Mouse (Mus musculus) lung, embryonic 16.5 days (tissue): ENCODE data around the gene Rsg1. TPM values are rescaled to one million over a fixed set of nuclear protein-coding genes. Genes with fewer than 3 reads are reported as not detected.

Experiments
- ATAC-seq: fragments of 200-750 bp; cut with Nextera tagmentation; 2 replicates; pipeline ENCODE4 v1.8.0; 2017; ENCODE audit warnings: low read depth, mild to moderate bottlenecking, moderate library complexity
- H3K27ac ChIP-seq: fragments of 300-500 bp; sonication (generic); 2 replicates; pipeline ENCODE4 v1.5.1; 2014; ENCODE audit warnings: mild to moderate bottlenecking, control low read depth, low read length
- H3K27me3 ChIP-seq: fragments of 300-500 bp; sonication (generic); 2 replicates; pipeline ENCODE4 v1.6.1; 2014; ENCODE audit warnings: low read depth, low read length, mixed read lengths; ENCODE audit not compliant: control insufficient read depth, insufficient read depth
- H3K36me3 ChIP-seq: fragments of 300-500 bp; sonication (generic); 2 replicates; pipeline ENCODE4 v1.6.1; 2014; ENCODE audit warnings: low read length; ENCODE audit not compliant: control insufficient read depth, insufficient read depth
- H3K4me1 ChIP-seq: fragments of 300-500 bp; sonication (generic); replicated peaks from 2 replicates; pipeline ENCODE4 v1.6.1; 2014; ENCODE audit warnings: low read length, mixed read lengths; ENCODE audit not compliant: control insufficient read depth, insufficient read depth
- H3K4me2 ChIP-seq: fragments of 300-500 bp; sonication (generic); 2 replicates; pipeline ENCODE4 v1.6.1; 2014; ENCODE audit warnings: low read depth, low read length, control low read depth
- H3K4me3 ChIP-seq: fragments of 300-500 bp; sonication (generic); 2 replicates; pipeline ENCODE4 v1.5.1; 2014; ENCODE audit warnings: mild to moderate bottlenecking, low read length, control low read depth
- H3K9ac ChIP-seq: fragments of 300-500 bp; sonication (generic); 2 replicates; pipeline ENCODE4 v1.6.1; 2014; ENCODE audit warnings: low read length, control low read depth
- H3K9me3 ChIP-seq: fragments of 300-500 bp; sonication (generic); 2 replicates; pipeline ENCODE4 v1.6.1; 2016; ENCODE audit warnings: low read length; ENCODE audit not compliant: control insufficient read depth
- WGBS: fragments of 180-500 bp; shearing (Covaris S2); extraction: QIAGEN DNeasy Blood & Tissue Kit; methylation state at CpG from one replicate; pipeline ENCODE4 v1.1.7; 2014; 5-methylcytosine and 5-hydroxymethylcytosine counted together
- polyA plus RNA-seq: library from polyadenylated mRNA; unstranded; fragments of >200 nt; fragmentation: Nextera tagmentation; extraction: Ambion mirVana; gene quantifications from 2 replicates; pipeline ENCODE4 v1.2.1, GENCODE M21; 2015

Gene Rsg1
- polyA plus RNA-seq, 1 experiment from 2014 or later = 7.0 TPM

DNA sequence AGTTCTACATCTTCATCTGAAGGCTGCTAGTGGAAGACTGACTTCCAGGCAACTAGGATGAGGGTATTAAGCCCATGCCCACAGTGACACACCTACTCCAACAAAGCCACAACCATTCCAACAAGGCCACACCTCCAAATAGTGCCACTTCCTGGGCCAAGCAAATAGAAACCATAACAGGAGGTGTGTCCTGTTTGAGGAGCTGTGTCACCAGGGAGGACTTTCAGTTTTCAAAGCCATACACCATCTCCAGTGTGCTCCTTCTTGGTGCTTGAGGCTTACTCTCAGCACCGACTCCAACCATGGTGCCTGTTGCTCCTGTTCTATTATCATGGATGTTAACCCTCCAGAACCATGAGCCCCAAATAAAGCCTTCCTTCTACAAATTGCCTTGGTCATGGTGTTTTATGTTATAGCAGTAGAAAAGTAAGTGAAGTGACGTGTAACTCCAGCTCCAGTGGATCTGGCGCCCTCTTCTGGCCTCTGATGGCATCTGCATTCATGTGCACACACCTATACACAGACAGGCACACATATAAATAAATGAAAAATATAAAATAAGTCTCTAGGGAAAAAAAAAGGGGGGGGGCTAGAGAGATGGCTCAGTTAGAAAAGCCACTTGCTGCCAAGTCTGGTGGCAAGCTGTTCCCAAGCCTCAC is 52.4 kb downstream of the Rsg1 start:
- no peak overlapping the region for H3K9ac ChIP-seq
- no peak overlapping the region for H3K4me3 ChIP-seq
- WGBS = 79% methylated on average over 3 of the region's 3 CpGs
- no peaks in the 10 kb centered on the region for H3K4me1 ChIP-seq
- no peak overlapping the region for H3K4me2 ChIP-seq
- ATAC-seq = no peak
- no peaks in the 10 kb centered on the region for H3K36me3 ChIP-seq
- H3K9me3 ChIP-seq = no peaks in the 10 kb centered on the region; the same call in 1 of the 2 replicates
- H3K27ac ChIP-seq = no peak overlapping the region
- no peaks in the 10 kb centered on the region for H3K27me3 ChIP-seq

DNA sequence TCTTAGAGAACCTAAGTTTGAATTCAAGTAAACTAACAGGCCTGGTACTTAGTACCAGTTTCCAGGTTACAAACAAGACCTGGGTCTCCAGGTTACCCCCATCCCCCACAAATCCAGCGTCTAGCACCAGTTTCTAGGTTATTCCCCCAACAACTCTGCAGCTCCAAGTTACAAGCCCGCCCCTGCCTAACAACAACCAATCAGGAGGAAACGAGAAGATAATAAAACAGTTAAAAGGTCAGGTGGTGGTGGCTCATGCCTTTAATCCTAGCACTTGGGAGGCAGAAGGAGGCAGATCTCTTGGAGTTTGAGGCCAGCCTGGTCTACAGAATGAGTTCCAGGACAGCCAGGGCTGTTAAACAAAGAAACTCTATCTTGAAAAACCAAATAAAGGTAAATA is 53.5 kb downstream of the Rsg1 start:
- WGBS = 71% methylated on average over 3 of the region's 3 CpGs
- H3K9ac ChIP-seq = no peak overlapping the region
- H3K36me3 ChIP-seq = no peaks in the 10 kb centered on the region
- H3K4me3 ChIP-seq = no peak overlapping the region
- no peaks in the 10 kb centered on the region; the same call in 1 of the 2 replicates for H3K9me3 ChIP-seq
- no peak overlapping the region for H3K4me2 ChIP-seq
- peaks cover 8% of the 10 kb centered on the region for H3K4me1 ChIP-seq
- no peak for ATAC-seq
- H3K27me3 ChIP-seq = no peaks in the 10 kb centered on the region
- no peak overlapping the region for H3K27ac ChIP-seq

- no peak for ATAC-seq
- Histone ChIP-seq H3K27ac (no peak overlapping the region), H3K9ac (no peak overlapping the region), H3K36me3 (no peaks in the 10 kb centered on the region), H3K4me2 (no peak overlapping the region), H3K4me3 (no peak overlapping the region), H3K9me3 (no peaks in the 10 kb centered on the region; the same call in 1 of the 2 replicates), H3K4me1 (peaks cover 11% of the 10 kb centered on the region), H3K27me3 (no peaks in the 10 kb centered on the region)
- 38% methylated on average over 9 of the region's 9 CpGs for WGBS
Observed at GRCm38 (mm10) chr4:141267837-141268236, 54.1 kb downstream of the Rsg1 start.

DNA sequence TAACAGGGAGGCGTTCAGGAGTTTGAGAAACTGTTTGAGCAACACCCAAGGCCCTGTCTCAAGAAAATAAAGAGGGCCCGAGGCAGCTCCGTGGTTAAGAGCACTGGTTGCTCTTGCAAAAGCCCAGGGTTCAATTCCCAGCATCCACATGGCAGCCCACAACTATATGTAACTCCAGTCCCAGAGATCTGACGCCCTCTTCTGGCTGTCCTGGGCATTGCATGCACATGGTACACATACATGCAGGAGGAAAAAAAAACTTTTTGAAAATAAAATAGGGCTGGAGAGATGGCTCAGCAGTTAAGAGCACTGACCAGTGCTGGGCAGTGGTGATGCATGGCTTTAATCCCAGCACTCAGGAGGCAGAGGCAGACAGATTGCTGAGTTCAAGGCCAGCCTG is 54.6 kb downstream of the Rsg1 start:
- Histone ChIP-seq H3K27me3 (no peaks in the 10 kb centered on the region), H3K9me3 (no peaks in the 10 kb centered on the region; the same call in 1 of the 2 replicates), H3K9ac (no peak overlapping the region), H3K27ac (no peak overlapping the region), H3K4me2 (no peak overlapping the region), H3K4me3 (no peak overlapping the region), H3K36me3 (no peaks in the 10 kb centered on the region), H3K4me1 (peaks cover 16% of the 10 kb centered on the region)
- 67% methylated on average over 4 of the region's 4 CpGs for WGBS
- ATAC-seq = no peak

DNA sequence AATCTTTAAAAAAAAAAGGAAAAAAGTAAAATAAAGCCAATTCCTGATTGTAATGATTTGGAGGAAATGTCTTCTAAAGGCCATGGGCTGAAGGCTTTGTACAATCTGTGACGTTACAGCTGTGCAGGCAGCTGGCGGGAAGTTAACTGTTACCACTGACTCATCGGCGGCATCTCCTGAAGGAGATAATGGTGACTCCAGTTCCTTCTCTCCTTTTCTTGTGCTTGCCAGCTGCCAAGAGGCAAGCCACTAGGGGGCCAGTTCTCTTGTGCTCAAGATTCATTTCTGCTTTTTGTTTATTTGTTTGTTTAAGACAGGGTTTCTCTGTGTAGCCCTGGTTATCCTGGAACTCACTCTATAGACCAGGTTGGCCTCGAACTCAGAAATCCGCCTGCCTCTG is 55.3 kb downstream of the Rsg1 start:
- H3K9me3 ChIP-seq = no peaks in the 10 kb centered on the region; the same call in 1 of the 2 replicates
- H3K9ac ChIP-seq = no peak overlapping the region
- H3K27me3 ChIP-seq = no peaks in the 10 kb centered on the region
- H3K27ac ChIP-seq = no peak overlapping the region
- no peak for ATAC-seq
- H3K4me2 ChIP-seq = no peak overlapping the region
- peaks cover 18% of the 10 kb centered on the region for H3K4me1 ChIP-seq
- no peaks in the 10 kb centered on the region for H3K36me3 ChIP-seq
- 70% methylated on average over 6 of the region's 6 CpGs for WGBS
- H3K4me3 ChIP-seq = no peak overlapping the region

- peaks cover 29% of the 10 kb centered on the region for H3K4me1 ChIP-seq
- no peak for ATAC-seq
Observed at GRCm38 (mm10) chr4:141270201-141270940, 56.6 kb downstream of the Rsg1 start.

GRCm38 (mm10) chr4:141271228-141271627 is 57.5 kb downstream of the Rsg1 start:
- Histone ChIP-seq H3K27ac (peak overlapping the region; percentile 75), H3K36me3 (no peaks in the 10 kb centered on the region), H3K27me3 (no peaks in the 10 kb centered on the region), H3K4me2 (no peak overlapping the region), H3K9ac (no peak overlapping the region), H3K9me3 (no peaks in the 10 kb centered on the region; the same call in 1 of the 2 replicates), H3K4me3 (no peak overlapping the region), H3K4me1 (peaks cover 29% of the 10 kb centered on the region)
- no peak for ATAC-seq
- WGBS = 83% methylated on average over 4 of the region's 7 CpGs

More at GRCm38 (mm10) chr4:141270201-141270940, 56.6 kb downstream of the Rsg1 start:
- H3K27ac ChIP-seq = no peak overlapping the region
- H3K27me3 ChIP-seq = no peaks in the 10 kb centered on the region
- H3K9me3 ChIP-seq = no peaks in the 10 kb centered on the region; the same call in 1 of the 2 replicates
- H3K4me2 ChIP-seq = no peak overlapping the region
- H3K9ac ChIP-seq = no peak overlapping the region
- 61% methylated on average over 15 of the region's 15 CpGs for WGBS
- no peaks in the 10 kb centered on the region for H3K36me3 ChIP-seq
- H3K4me3 ChIP-seq = no peak overlapping the region

DNA sequence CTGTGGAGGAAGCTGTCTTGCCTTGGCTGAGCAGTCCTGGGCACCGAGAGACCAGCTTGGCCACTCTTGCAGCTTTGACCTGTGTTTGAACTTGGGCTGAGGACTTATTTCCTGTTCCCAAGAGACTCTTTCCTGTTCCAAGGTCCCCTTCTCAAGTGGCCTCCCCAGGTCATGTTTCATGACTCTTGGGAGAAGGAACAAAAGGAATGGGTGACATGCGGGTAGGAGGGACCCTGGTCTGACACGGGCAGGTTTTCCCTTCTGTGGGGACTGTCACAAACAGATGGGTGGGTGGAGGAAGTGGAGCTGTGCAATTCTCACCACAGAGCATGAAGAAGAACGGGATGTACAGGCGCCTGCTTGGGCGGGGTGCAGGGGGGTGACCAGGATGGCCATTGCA is 58.0 kb downstream of the Rsg1 start:
- no peaks in the 10 kb centered on the region for H3K9me3 ChIP-seq
- WGBS = 47% methylated on average over 6 of the region's 6 CpGs
- no peaks in the 10 kb centered on the region for H3K36me3 ChIP-seq
- H3K4me3 ChIP-seq = no peak overlapping the region
- no peak overlapping the region for H3K4me2 ChIP-seq
- H3K4me1 ChIP-seq = peaks cover 29% of the 10 kb centered on the region
- peak; percentile 24; the same call in 1 of the 2 replicates for ATAC-seq
- peak overlapping the region; percentile 75 for H3K27ac ChIP-seq
- no peak overlapping the region for H3K9ac ChIP-seq
- H3K27me3 ChIP-seq = no peaks in the 10 kb centered on the region

GRCm38 (mm10) chr4:141272878-141273277 is 59.1 kb downstream of the Rsg1 start:
- Histone ChIP-seq H3K9me3 (no peaks in the 10 kb centered on the region), H3K4me3 (peak overlapping the region; percentile 32), H3K4me2 (peak overlapping the region; percentile 58), H3K36me3 (no peaks in the 10 kb centered on the region), H3K9ac (peak overlapping the region; percentile 68), H3K4me1 (peaks cover 39% of the 10 kb centered on the region), H3K27me3 (no peaks in the 10 kb centered on the region), H3K27ac (peak overlapping the region; percentile 65)
- WGBS = 10% methylated on average over 14 of the region's 14 CpGs
- ATAC-seq = peak; percentile 13; the same call in 1 of the 2 replicates
